Mouse (Mus musculus): ENCODE measurements at regions not wholly inside any gene's neighbourhood (a gene's known extent, or its start where the extent isn't known, plus 50 kb on each side); places are given as distances from the start of the nearest gene placed in this dataset.
A peak's percentile ranks its signal among the peaks of the same experiment; 100 is the strongest.

DNA sequence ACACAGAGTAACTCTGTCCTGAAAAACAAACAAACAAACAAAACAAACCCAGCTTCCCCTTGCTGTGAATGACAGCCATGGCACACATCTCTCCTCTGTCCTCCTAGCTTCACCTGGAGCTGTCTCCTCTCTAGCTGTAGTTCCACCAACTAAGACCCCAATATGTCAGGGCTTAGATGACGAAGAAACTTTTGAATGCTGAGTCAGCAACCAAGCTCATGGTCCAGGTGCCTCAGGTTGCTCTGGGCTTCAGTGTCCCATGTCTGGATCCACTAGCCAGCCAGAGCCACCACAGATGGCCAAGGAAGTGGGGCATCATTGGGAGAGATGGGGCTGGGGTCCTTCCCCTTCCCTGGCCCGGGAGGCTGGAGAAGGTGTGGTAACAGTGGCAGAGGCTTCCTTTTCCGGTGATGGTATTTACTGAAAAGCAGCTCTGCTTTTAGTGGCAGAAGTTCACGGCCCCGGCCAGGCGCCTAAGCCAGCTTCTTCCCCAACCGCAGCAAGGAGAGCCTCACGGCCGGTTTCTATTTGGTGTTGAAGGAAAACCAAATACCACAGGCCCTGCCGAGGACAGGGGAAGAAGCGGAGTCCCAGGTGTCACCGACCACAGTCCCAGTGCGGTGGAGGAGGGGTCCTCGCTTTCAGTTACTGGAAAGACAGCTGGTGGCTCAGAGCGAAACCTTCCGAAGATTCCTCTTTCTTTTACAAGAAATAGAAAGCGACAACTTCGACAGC, 115.0 kb upstream of the Tmem189 start:
- no peak overlapping the region for H3K4me2 ChIP-seq (ENCODE audit: low read depth, low read length)
- H3K4me3 ChIP-seq (ENCODE audit: low read depth, low read length), result no peak overlapping the region
- no peak for DNase-seq (ENCODE audit: low spot score)
- H3K36me3 ChIP-seq (replicated peaks; ENCODE audit: control insufficient read depth, insufficient read depth, low read depth, low read length), result no peaks in the 10 kb centered on the region
- no peaks in the 10 kb centered on the region; the same call in 1 of the 2 replicates for H3K4me1 ChIP-seq (ENCODE audit: control insufficient read depth, insufficient read depth, low read length)
- no peak overlapping the region for H3K27ac ChIP-seq (replicated peaks; ENCODE audit: low read depth, low read length)
- no peak for ATAC-seq (replicated peaks; ENCODE audit: insufficient number of reproducible peaks, low FRiP score, low TSS enrichment, low read depth)
- H3K9ac ChIP-seq (replicated peaks; ENCODE audit: low read length), result no peak overlapping the region
- H3K9me3 ChIP-seq (replicated peaks; ENCODE audit: control insufficient read depth, low read length), result no peaks in the 10 kb centered on the region
- no peaks in the 10 kb centered on the region for H3K27me3 ChIP-seq (ENCODE audit: control insufficient read depth, insufficient read depth, low read length)
- whole genome bisulfite sequencing, result 60% methylated on average over 18 of the region's 18 CpGs

GRCm38 (mm10) chr2:167802494-167802893, 112.9 kb upstream of the Tmem189 start:
- Histone ChIP-seq H3K9ac (replicated peaks; ENCODE audit: low read length) (no peak overlapping the region), H3K4me1 (ENCODE audit: control insufficient read depth, insufficient read depth, low read length) (no peaks in the 10 kb centered on the region; the same call in 1 of the 2 replicates), H3K27ac (replicated peaks; ENCODE audit: low read depth, low read length) (no peak overlapping the region), H3K27me3 (ENCODE audit: control insufficient read depth, insufficient read depth, low read length) (no peaks in the 10 kb centered on the region), H3K4me3 (ENCODE audit: low read depth, low read length) (no peak overlapping the region), H3K36me3 (replicated peaks; ENCODE audit: control insufficient read depth, insufficient read depth, low read depth, low read length) (no peaks in the 10 kb centered on the region), H3K9me3 (replicated peaks; ENCODE audit: control insufficient read depth, low read length) (no peaks in the 10 kb centered on the region), H3K4me2 (ENCODE audit: low read depth, low read length) (no peak overlapping the region)
- no peak for ATAC-seq (replicated peaks; ENCODE audit: insufficient number of reproducible peaks, low FRiP score, low TSS enrichment, low read depth)
- no peak for DNase-seq (ENCODE audit: low spot score)
- WGBS, result 88% methylated on average over 9 of the region's 9 CpGs

DNA sequence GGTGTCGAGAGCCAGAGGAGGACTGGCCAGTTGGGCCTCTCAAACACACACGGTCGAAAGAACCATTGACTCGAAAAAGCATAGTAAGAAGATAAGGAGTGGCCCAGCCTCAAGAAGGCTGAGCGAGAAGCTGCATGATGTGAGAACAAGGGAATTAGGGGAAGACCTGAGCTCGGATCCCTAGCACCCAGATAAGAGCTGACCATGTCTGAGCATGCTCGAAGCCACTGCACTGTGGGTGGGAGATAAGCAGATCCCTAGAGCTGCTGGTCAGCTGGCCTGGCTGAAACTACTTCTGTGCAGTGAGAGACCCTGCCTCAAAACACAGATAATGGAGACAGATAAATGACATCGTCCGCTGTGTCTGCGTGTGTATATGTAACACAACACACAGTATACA, 111.8 kb upstream of the Tmem189 start:
- no peaks in the 10 kb centered on the region for H3K36me3 ChIP-seq (replicated peaks; ENCODE audit: control insufficient read depth, insufficient read depth, low read depth, low read length)
- WGBS, result 91% methylated on average over 10 of the region's 10 CpGs
- no peaks in the 10 kb centered on the region; the same call in 1 of the 2 replicates for H3K4me1 ChIP-seq (ENCODE audit: control insufficient read depth, insufficient read depth, low read length)
- H3K4me2 ChIP-seq (ENCODE audit: low read depth, low read length), result no peak overlapping the region
- DNase-seq (ENCODE audit: low spot score) (no peak), ATAC-seq (replicated peaks; ENCODE audit: insufficient number of reproducible peaks, low FRiP score, low TSS enrichment, low read depth) (no peak)
- H3K9ac ChIP-seq (replicated peaks; ENCODE audit: low read length), result no peak overlapping the region
- no peak overlapping the region for H3K27ac ChIP-seq (replicated peaks; ENCODE audit: low read depth, low read length)
- H3K9me3 ChIP-seq (replicated peaks; ENCODE audit: control insufficient read depth, low read length), result no peaks in the 10 kb centered on the region
- no peak overlapping the region for H3K4me3 ChIP-seq (ENCODE audit: low read depth, low read length)
- H3K27me3 ChIP-seq (ENCODE audit: control insufficient read depth, insufficient read depth, low read length), result no peaks in the 10 kb centered on the region

- H3K27me3 ChIP-seq (ENCODE audit: control insufficient read depth, insufficient read depth, low read length), result no peaks in the 10 kb centered on the region
- WGBS, result 70% methylated on average over 11 of the region's 11 CpGs
- no peaks in the 10 kb centered on the region for H3K36me3 ChIP-seq (replicated peaks; ENCODE audit: control insufficient read depth, insufficient read depth, low read depth, low read length)
- DNase-seq (ENCODE audit: low spot score) (no peak), ATAC-seq (replicated peaks; ENCODE audit: insufficient number of reproducible peaks, low FRiP score, low TSS enrichment, low read depth) (no peak; the same call in 1 of the 2 replicates)
- H3K27ac ChIP-seq (replicated peaks; ENCODE audit: low read depth, low read length), result no peak overlapping the region
- H3K4me3 ChIP-seq (ENCODE audit: low read depth, low read length), result no peak overlapping the region
- H3K9ac ChIP-seq (replicated peaks; ENCODE audit: low read length), result no peak overlapping the region
- no peak overlapping the region for H3K4me2 ChIP-seq (ENCODE audit: low read depth, low read length)
- no peaks in the 10 kb centered on the region for H3K9me3 ChIP-seq (replicated peaks; ENCODE audit: control insufficient read depth, low read length)
- H3K4me1 ChIP-seq (ENCODE audit: control insufficient read depth, insufficient read depth, low read length), result no peaks in the 10 kb centered on the region; the same call in 1 of the 2 replicates
These were observed 111.1 kb upstream of the Tmem189 start for GRCm38 (mm10) chr2:167800648-167801245.

DNA sequence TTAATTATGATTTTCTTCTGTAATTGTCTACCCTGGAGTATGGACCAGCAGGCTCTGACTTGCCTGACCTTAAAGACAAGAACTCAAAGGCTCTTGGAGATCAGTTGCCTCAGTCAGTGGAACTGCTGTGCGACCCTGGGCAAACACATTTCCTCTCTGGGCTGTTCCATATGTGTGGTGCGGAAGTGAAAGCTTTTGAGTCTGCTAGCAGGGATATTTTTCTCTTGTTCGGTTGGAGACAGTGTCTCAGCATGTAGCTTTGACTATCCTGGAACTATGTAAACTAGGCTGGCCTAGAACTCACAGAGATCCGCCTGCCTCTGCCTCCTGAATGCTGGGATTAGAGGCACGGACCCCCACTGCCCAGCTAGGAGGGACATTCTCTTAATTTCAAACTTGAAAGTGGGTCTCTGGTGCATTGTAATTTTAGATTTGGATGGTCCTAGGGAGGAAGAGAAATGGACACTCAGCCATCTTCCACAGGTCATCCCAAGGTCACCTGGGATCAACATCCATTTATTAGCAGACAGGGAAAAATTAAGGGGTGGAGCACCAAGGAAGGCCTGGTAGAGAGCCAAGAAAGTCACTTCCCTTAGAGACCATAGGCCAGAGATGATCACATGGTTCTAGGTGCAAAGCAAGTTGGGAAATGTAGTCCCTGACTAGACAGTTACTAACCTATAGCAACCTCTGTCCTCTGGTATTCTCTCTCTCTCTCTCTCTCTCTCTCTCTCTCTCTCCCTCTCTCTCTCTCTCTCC, 110.2 kb upstream of the Tmem189 start:
- H3K4me3 ChIP-seq (ENCODE audit: low read depth, low read length), result no peak overlapping the region
- no peak for ATAC-seq (replicated peaks; ENCODE audit: insufficient number of reproducible peaks, low FRiP score, low TSS enrichment, low read depth)
- no peak overlapping the region for H3K9ac ChIP-seq (replicated peaks; ENCODE audit: low read length)
- H3K27ac ChIP-seq (replicated peaks; ENCODE audit: low read depth, low read length), result no peak overlapping the region
- no peaks in the 10 kb centered on the region for H3K27me3 ChIP-seq (ENCODE audit: control insufficient read depth, insufficient read depth, low read length)
- H3K4me1 ChIP-seq (ENCODE audit: control insufficient read depth, insufficient read depth, low read length), result no peaks in the 10 kb centered on the region; the same call in 1 of the 2 replicates
- WGBS, result 89% methylated on average over 5 of the region's 5 CpGs
- no peaks in the 10 kb centered on the region for H3K9me3 ChIP-seq (replicated peaks; ENCODE audit: control insufficient read depth, low read length)
- no peak overlapping the region for H3K4me2 ChIP-seq (ENCODE audit: low read depth, low read length)
- no peaks in the 10 kb centered on the region for H3K36me3 ChIP-seq (replicated peaks; ENCODE audit: control insufficient read depth, insufficient read depth, low read depth, low read length)
- DNase-seq (ENCODE audit: low spot score), result peak; percentile 66

DNA sequence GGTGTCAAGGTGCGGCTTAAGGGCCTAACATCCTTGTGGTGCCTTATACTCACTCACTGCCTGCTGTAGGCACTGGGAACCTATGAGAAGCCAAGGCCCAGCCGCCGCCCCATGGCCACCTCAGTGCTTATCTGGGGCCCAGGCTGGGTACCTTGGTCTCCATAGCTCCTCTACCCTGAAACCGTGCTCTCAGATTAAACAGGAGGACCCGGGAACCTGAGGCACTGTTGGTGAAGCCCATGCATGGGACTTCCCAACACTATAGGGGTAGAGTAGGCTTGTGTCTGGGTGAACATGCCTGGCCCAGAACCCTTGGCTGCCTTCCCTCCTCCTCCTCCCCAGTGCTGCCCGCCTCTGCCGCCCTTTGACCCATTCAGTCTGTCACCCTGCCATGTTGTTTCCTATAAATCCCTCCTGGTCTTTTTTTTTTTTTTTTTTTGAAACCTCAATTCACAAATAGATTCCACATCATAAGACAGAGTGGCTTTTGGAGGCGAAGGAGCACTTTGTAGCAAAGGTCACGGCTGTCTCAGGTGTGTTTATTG, 109.4 kb upstream of the Tmem189 start:
- Histone ChIP-seq H3K9me3 (replicated peaks; ENCODE audit: control insufficient read depth, low read length) (no peaks in the 10 kb centered on the region), H3K9ac (replicated peaks; ENCODE audit: low read length) (no peak overlapping the region), H3K36me3 (replicated peaks; ENCODE audit: control insufficient read depth, insufficient read depth, low read depth, low read length) (no peaks in the 10 kb centered on the region), H3K4me3 (ENCODE audit: low read depth, low read length) (no peak overlapping the region), H3K4me2 (ENCODE audit: low read depth, low read length) (no peak overlapping the region), H3K4me1 (ENCODE audit: control insufficient read depth, insufficient read depth, low read length) (no peaks in the 10 kb centered on the region), H3K27me3 (ENCODE audit: control insufficient read depth, insufficient read depth, low read length) (no peaks in the 10 kb centered on the region), H3K27ac (replicated peaks; ENCODE audit: low read depth, low read length) (no peak overlapping the region)
- DNase-seq (ENCODE audit: low spot score) (no peak), ATAC-seq (replicated peaks; ENCODE audit: insufficient number of reproducible peaks, low FRiP score, low TSS enrichment, low read depth) (no peak)
- WGBS, result 92% methylated on average over 9 of the region's 9 CpGs

DNA sequence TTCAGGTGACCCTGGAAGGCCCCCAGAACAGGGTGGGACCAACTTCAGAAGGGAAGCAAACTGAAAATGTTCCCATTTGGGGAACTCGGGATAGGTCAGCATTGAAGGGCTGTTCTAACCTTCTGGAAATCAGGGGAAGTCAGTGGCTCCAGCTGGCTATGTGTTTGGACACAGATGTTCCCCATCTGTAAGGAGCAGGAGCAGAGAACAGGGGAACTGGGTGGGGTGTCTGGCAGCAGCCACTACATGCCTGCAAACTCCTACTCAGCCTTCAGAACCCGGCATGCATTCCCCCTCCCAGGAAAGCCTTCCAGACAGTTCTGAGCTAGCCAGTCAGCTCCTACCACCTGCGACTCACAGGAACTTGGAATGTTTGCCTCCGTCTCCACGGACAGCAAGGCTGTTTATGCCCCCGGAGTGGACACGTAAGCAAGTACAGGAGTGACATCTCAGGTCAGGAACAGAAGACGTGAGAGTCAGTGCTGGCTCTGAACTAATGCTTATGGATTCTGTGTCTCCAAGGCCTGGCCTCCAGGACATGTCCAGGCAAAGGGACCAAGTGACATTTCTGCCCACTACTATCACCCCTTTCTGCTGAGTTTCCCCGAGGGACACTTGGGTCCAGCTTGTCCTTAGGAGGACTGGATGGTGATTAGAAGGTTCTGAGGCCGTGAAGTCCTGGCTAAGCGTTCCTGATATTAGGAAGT, 108.6 kb upstream of the Tmem189 start:
- Histone ChIP-seq H3K27me3 (ENCODE audit: control insufficient read depth, insufficient read depth, low read length) (no peaks in the 10 kb centered on the region), H3K9me3 (replicated peaks; ENCODE audit: control insufficient read depth, low read length) (no peaks in the 10 kb centered on the region), H3K9ac (replicated peaks; ENCODE audit: low read length) (no peak overlapping the region), H3K4me1 (ENCODE audit: control insufficient read depth, insufficient read depth, low read length) (no peaks in the 10 kb centered on the region), H3K36me3 (replicated peaks; ENCODE audit: control insufficient read depth, insufficient read depth, low read depth, low read length) (no peaks in the 10 kb centered on the region), H3K4me3 (ENCODE audit: low read depth, low read length) (no peak overlapping the region), H3K27ac (replicated peaks; ENCODE audit: low read depth, low read length) (no peak overlapping the region), H3K4me2 (ENCODE audit: low read depth, low read length) (no peak overlapping the region)
- 78% methylated on average over 11 of the region's 11 CpGs for WGBS
- no peak for ATAC-seq (replicated peaks; ENCODE audit: insufficient number of reproducible peaks, low FRiP score, low TSS enrichment, low read depth)
- no peak for DNase-seq (ENCODE audit: low spot score)
